Mouse (Mus musculus): ENCODE measurements around the gene Zfp410. TPM values are rescaled to one million over a fixed set of nuclear protein-coding genes. Genes with fewer than 3 reads are reported as not detected.

Zfp410 gene
- polyA plus RNA-seq, 1 experiment from 2014 or later: 78.1 TPM

GRCm38 (mm10) chr12:84284885-84285592 lies 31.6 kb upstream of the Zfp410 start, which contains the start of gene Ptgr2:
TSS of gene Ptgr2 (plus strand) at chr12:84285232.
- H3K9me3 ChIP-seq (ENCODE audit: control insufficient read depth, low read length): no peaks in the 10 kb centered on the region
- peak within 1 kb of the TSS; percentile 72 for H3K27ac ChIP-seq (ENCODE audit: low read depth, low read length)
- no peaks in the 10 kb centered on the region for H3K36me3 ChIP-seq (ENCODE audit: control insufficient read depth, insufficient read depth, low read length)
- peak within 1 kb of the TSS; percentile 67 for H3K4me3 ChIP-seq (ENCODE audit: low read depth, low read length)
- ATAC-seq (replicated peaks; ENCODE audit: low FRiP score): peak; percentile 98
- peak; percentile 91 for DNase-seq (ENCODE audit: low spot score)
- under 1% methylated on average over 39 of the region's 39 CpGs for WGBS
- H3K4me1 ChIP-seq (replicated peaks; ENCODE audit: control insufficient read depth, insufficient read depth, low read length): peaks cover 13% of the 10 kb centered on the region
- no peaks in the 10 kb centered on the region for H3K27me3 ChIP-seq (replicated peaks; ENCODE audit: control insufficient read depth, insufficient read depth, low read length)
- peak within 1 kb of the TSS; percentile 83 for H3K9ac ChIP-seq (ENCODE audit: low read depth, low read length)
- H3K4me2 ChIP-seq: peak within 1 kb of the TSS; percentile 70

- 16% methylated on average over 8 of the region's 8 CpGs for WGBS
- DNase-seq (ENCODE audit: low spot score): no peak
These were observed 31.1 kb upstream of the Zfp410 start for GRCm38 (mm10) chr12:84285593-84285968.

GRCm38 (mm10) chr12:84288461-84288860 lies 28.2 kb upstream of the Zfp410 start:
- ATAC-seq (replicated peaks; ENCODE audit: low FRiP score) (no peak), DNase-seq (ENCODE audit: low spot score) (peak; percentile 42)
- WGBS: 53% methylated on average over 3 of the region's 3 CpGs
- Histone ChIP-seq H3K4me2 (no peak overlapping the region), H3K9me3 (ENCODE audit: control insufficient read depth, low read length) (no peaks in the 10 kb centered on the region), H3K9ac (ENCODE audit: low read depth, low read length) (no peak overlapping the region), H3K4me3 (ENCODE audit: low read depth, low read length) (no peak overlapping the region), H3K27ac (ENCODE audit: low read depth, low read length) (no peak overlapping the region), H3K36me3 (ENCODE audit: control insufficient read depth, insufficient read depth, low read length) (peaks cover 5% of the 10 kb centered on the region), H3K27me3 (replicated peaks; ENCODE audit: control insufficient read depth, insufficient read depth, low read length) (no peaks in the 10 kb centered on the region), H3K4me1 (replicated peaks; ENCODE audit: control insufficient read depth, insufficient read depth, low read length) (peaks cover 13% of the 10 kb centered on the region)

More at GRCm38 (mm10) chr12:84285593-84285968, 31.1 kb upstream of the Zfp410 start:
- Histone ChIP-seq H3K27ac (ENCODE audit: low read depth, low read length) (peak overlapping the region; percentile 72), H3K4me1 (replicated peaks; ENCODE audit: control insufficient read depth, insufficient read depth, low read length) (peaks cover 13% of the 10 kb centered on the region), H3K4me2 (peak overlapping the region; percentile 70), H3K27me3 (replicated peaks; ENCODE audit: control insufficient read depth, insufficient read depth, low read length) (no peaks in the 10 kb centered on the region), H3K9me3 (ENCODE audit: control insufficient read depth, low read length) (no peaks in the 10 kb centered on the region), H3K36me3 (ENCODE audit: control insufficient read depth, insufficient read depth, low read length) (no peaks in the 10 kb centered on the region), H3K4me3 (ENCODE audit: low read depth, low read length) (peak overlapping the region; percentile 67), H3K9ac (ENCODE audit: low read depth, low read length) (peak overlapping the region; percentile 83)
- 0 out of 2 replicates have a peak, but pooled peaks have one; percentile 4 for ATAC-seq (replicated peaks; ENCODE audit: low FRiP score)

GRCm38 (mm10) chr12:84297851-84298250 lies 18.8 kb upstream of the Zfp410 start:
- H3K4me2 ChIP-seq: no peak overlapping the region
- no peak overlapping the region for H3K9ac ChIP-seq (ENCODE audit: low read depth, low read length)
- no peak overlapping the region for H3K4me3 ChIP-seq (ENCODE audit: low read depth, low read length)
- no peaks in the 10 kb centered on the region for H3K27me3 ChIP-seq (replicated peaks; ENCODE audit: control insufficient read depth, insufficient read depth, low read length)
- no peaks in the 10 kb centered on the region for H3K9me3 ChIP-seq (ENCODE audit: control insufficient read depth, low read length)
- H3K27ac ChIP-seq (ENCODE audit: low read depth, low read length): no peak overlapping the region
- peaks cover 27% of the 10 kb centered on the region for H3K36me3 ChIP-seq (ENCODE audit: control insufficient read depth, insufficient read depth, low read length)
- H3K4me1 ChIP-seq (replicated peaks; ENCODE audit: control insufficient read depth, insufficient read depth, low read length): no peaks in the 10 kb centered on the region
- ATAC-seq (replicated peaks; ENCODE audit: low FRiP score): no peak
- DNase-seq (ENCODE audit: low spot score): no peak
- 95% methylated on average over 6 of the region's 6 CpGs for WGBS

- Histone ChIP-seq H3K27me3 (replicated peaks; ENCODE audit: control insufficient read depth, insufficient read depth, low read length) (no peaks in the 10 kb centered on the region), H3K4me3 (ENCODE audit: low read depth, low read length) (no peak overlapping the region), H3K36me3 (ENCODE audit: control insufficient read depth, insufficient read depth, low read length) (peaks cover 19% of the 10 kb centered on the region), H3K9ac (ENCODE audit: low read depth, low read length) (no peak overlapping the region), H3K4me1 (replicated peaks; ENCODE audit: control insufficient read depth, insufficient read depth, low read length) (no peaks in the 10 kb centered on the region), H3K9me3 (ENCODE audit: control insufficient read depth, low read length) (no peaks in the 10 kb centered on the region), H3K27ac (ENCODE audit: low read depth, low read length) (no peak overlapping the region), H3K4me2 (no peak overlapping the region)
- ATAC-seq (replicated peaks; ENCODE audit: low FRiP score) (peak; percentile 56; the same call in 1 of the 2 replicates), DNase-seq (ENCODE audit: low spot score) (no peak)
- 85% methylated on average over 2 of the region's 2 CpGs for WGBS
These were observed 17.4 kb upstream of the Zfp410 start for GRCm38 (mm10) chr12:84299265-84299664.

DNA sequence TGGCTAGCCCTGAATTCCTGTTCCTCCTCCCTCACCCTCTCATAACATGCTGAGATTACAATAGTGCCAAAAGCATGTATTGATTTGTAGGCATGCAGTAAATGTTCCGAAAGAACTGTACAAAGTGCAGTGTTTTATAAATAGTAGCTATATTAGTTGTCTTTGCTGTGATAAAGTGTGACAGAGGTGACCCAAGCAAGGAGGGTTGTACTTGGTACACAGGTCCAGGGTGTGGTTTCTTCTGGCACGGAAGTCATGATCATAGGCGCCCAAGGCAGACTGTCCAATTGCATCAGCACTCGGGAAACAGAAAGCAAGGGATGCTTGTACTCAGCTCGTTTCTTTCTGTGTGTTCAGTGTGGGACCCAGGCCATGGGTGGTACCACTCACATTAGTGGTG lies 12.6 kb upstream of the Zfp410 start:
- Histone ChIP-seq H3K4me2 (no peak overlapping the region), H3K9ac (ENCODE audit: low read depth, low read length) (no peak overlapping the region), H3K9me3 (ENCODE audit: control insufficient read depth, low read length) (no peaks in the 10 kb centered on the region), H3K4me3 (ENCODE audit: low read depth, low read length) (no peak overlapping the region), H3K4me1 (replicated peaks; ENCODE audit: control insufficient read depth, insufficient read depth, low read length) (no peaks in the 10 kb centered on the region), H3K36me3 (ENCODE audit: control insufficient read depth, insufficient read depth, low read length) (peaks cover 13% of the 10 kb centered on the region), H3K27ac (ENCODE audit: low read depth, low read length) (no peak overlapping the region), H3K27me3 (replicated peaks; ENCODE audit: control insufficient read depth, insufficient read depth, low read length) (no peaks in the 10 kb centered on the region)
- WGBS: 90% methylated on average over 5 of the region's 5 CpGs
- DNase-seq (ENCODE audit: low spot score): no peak
- ATAC-seq (replicated peaks; ENCODE audit: low FRiP score): no peak

GRCm38 (mm10) chr12:84304554-84304953 lies 12.1 kb upstream of the Zfp410 start:
- Histone ChIP-seq H3K4me3 (ENCODE audit: low read depth, low read length) (no peak overlapping the region), H3K4me1 (replicated peaks; ENCODE audit: control insufficient read depth, insufficient read depth, low read length) (no peaks in the 10 kb centered on the region), H3K36me3 (ENCODE audit: control insufficient read depth, insufficient read depth, low read length) (peaks cover 13% of the 10 kb centered on the region), H3K4me2 (no peak overlapping the region), H3K27me3 (replicated peaks; ENCODE audit: control insufficient read depth, insufficient read depth, low read length) (no peaks in the 10 kb centered on the region), H3K9ac (ENCODE audit: low read depth, low read length) (no peak overlapping the region), H3K9me3 (ENCODE audit: control insufficient read depth, low read length) (no peaks in the 10 kb centered on the region), H3K27ac (ENCODE audit: low read depth, low read length) (no peak overlapping the region)
- whole genome bisulfite sequencing: 68% methylated on average over 1 of the region's 1 CpGs
- ATAC-seq (replicated peaks; ENCODE audit: low FRiP score) (no peak), DNase-seq (ENCODE audit: low spot score) (no peak)

DNA sequence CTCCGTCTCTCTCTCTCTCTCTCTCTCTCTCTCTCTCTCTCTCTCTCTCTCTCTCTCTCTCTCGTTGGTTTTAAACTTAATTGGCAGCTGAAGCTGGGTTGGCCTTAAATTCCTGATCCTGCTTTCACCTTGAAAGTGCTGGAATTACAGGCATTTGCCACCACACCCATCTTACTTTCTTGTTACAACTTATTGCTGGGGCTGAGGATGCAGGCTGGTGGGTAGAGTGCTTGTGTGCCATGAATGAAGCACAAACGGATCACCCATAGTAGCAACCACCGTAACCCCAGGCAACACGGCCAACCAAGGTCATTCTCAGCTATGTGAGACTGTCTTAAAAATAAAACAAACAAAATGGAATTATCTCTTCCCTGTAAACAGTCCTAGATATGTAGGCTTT lies 5.3 kb upstream of the Zfp410 start:
- DNase-seq (ENCODE audit: low spot score): no peak
- Histone ChIP-seq H3K27ac (ENCODE audit: low read depth, low read length) (no peak overlapping the region), H3K36me3 (ENCODE audit: control insufficient read depth, insufficient read depth, low read length) (0 out of 2 replicates have a peak, but pooled peaks cover 2% of the 10 kb centered on the region), H3K9me3 (ENCODE audit: control insufficient read depth, low read length) (no peaks in the 10 kb centered on the region), H3K4me2 (no peak overlapping the region), H3K4me1 (replicated peaks; ENCODE audit: control insufficient read depth, insufficient read depth, low read length) (no peaks in the 10 kb centered on the region; the same call in 1 of the 2 replicates), H3K4me3 (ENCODE audit: low read depth, low read length) (no peak overlapping the region), H3K27me3 (replicated peaks; ENCODE audit: control insufficient read depth, insufficient read depth, low read length) (no peaks in the 10 kb centered on the region), H3K9ac (ENCODE audit: low read depth, low read length) (no peak overlapping the region)
- WGBS: 84% methylated on average over 4 of the region's 5 CpGs
- no peak for ATAC-seq (replicated peaks; ENCODE audit: low FRiP score)

DNA sequence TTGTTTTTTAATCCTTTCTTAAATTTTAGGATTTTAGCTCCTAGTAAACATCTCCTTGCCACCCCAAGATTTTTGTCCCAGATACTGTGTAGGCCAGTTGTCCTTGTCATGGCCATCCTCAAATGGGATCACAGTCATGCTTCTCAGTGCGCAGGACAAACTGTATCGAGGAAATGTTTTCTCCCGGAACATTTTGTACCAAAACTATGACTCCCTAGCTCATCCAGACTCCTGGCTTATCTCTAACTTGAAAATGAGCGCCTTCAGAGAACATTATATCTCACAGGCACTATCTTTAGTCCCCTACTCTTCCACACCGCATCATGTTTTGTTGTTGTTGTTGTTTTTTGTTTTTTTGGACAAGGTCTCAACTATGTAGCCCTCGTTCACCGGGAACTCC lies 646 bp upstream of the Zfp410 start:
- peaks cover 19% of the 10 kb centered on the region for H3K4me1 ChIP-seq (replicated peaks; ENCODE audit: control insufficient read depth, insufficient read depth, low read length)
- ATAC-seq (replicated peaks; ENCODE audit: low FRiP score) (no peak), DNase-seq (ENCODE audit: low spot score) (no peak)
- H3K9me3 ChIP-seq (ENCODE audit: control insufficient read depth, low read length): no peaks in the 10 kb centered on the region
- peak overlapping the region; percentile 94 for H3K9ac ChIP-seq (ENCODE audit: low read depth, low read length)
- peak overlapping the region; percentile 78 for H3K27ac ChIP-seq (ENCODE audit: low read depth, low read length)
- H3K4me2 ChIP-seq: peak overlapping the region; percentile 90
- peak overlapping the region; percentile 94 for H3K4me3 ChIP-seq (ENCODE audit: low read depth, low read length)
- H3K36me3 ChIP-seq (ENCODE audit: control insufficient read depth, insufficient read depth, low read length): 0 out of 2 replicates have a peak, but pooled peaks cover 2% of the 10 kb centered on the region
- H3K27me3 ChIP-seq (replicated peaks; ENCODE audit: control insufficient read depth, insufficient read depth, low read length): no peaks in the 10 kb centered on the region
- 45% methylated on average over 7 of the region's 7 CpGs for WGBS
